Mouse (Mus musculus): ENCODE data around the gene Gca. TPM values are rescaled to one million over a fixed set of nuclear protein-coding genes. Genes with fewer than 3 reads are reported as not detected.

Gca gene
- polyA plus RNA-seq, 1 experiment from 2014 or later: 7.1 TPM

DNA sequence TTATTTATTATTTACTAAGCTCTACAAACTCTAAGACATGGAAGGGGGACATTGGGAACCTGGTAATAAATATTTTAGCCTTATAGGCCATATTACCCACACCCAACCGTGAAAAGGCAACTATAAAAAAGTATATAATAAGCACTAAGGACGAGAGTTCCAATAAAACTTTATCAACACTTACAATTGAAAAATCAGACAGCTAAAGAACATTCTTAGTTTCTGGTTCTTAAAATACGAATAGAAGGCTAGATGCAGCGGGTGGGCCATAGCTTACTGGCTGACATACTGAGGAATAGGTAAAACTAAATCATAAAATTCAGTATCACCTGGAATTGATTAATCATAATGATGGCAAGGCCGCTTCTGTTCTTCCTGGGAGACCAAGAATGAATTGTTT lies 19.2 kb upstream of the Gca start:
- H3K36me3 ChIP-seq (ENCODE audit: control insufficient read depth, insufficient read depth, low read length): no peaks in the 10 kb centered on the region
- 93% methylated on average over 5 of the region's 5 CpGs for WGBS
- H3K27ac ChIP-seq (ENCODE audit: low read depth, low read length): no peak overlapping the region
- peaks cover 13% of the 10 kb centered on the region; the same call in 1 of the 2 replicates for H3K4me1 ChIP-seq (ENCODE audit: control insufficient read depth, insufficient read depth, low read length)
- no peak for DNase-seq (ENCODE audit: low spot score)
- no peak overlapping the region for H3K4me3 ChIP-seq (ENCODE audit: low read depth, low read length)
- no peak for ATAC-seq
- H3K9ac ChIP-seq (ENCODE audit: low read length): no peak overlapping the region
- H3K4me2 ChIP-seq (ENCODE audit: low read length): no peak overlapping the region
- peaks cover 7% of the 10 kb centered on the region; the same call in 1 of the 2 replicates for H3K27me3 ChIP-seq (replicated peaks; ENCODE audit: control insufficient read depth, insufficient read depth, low read length)
- no peaks in the 10 kb centered on the region for H3K9me3 ChIP-seq (replicated peaks; ENCODE audit: control insufficient read depth, low read length)

DNA sequence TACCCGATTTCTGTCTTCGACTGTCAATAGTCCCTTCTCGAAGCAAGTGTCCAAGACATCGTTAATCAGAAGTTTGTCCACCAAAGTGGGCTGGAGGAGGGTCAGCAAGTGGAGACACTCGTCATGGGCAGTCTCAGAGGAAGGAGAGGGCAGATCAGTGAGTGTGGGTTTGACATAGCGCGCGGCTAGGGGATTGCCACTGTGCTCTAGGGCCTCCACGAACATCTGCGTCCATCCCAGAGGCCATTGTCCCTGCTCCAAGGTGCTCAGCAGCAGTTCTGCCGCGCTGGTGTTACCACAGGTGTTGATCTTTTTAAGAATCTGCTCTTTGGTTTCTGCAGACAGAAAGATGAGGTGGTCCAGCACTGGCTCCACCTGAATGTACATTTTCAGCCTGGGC lies 18.6 kb upstream of the Gca start:
- WGBS: 45% methylated on average over 12 of the region's 12 CpGs
- H3K4me3 ChIP-seq (ENCODE audit: low read depth, low read length): peak overlapping the region; percentile 40
- ATAC-seq: no peak; the same call in 1 of the 2 replicates
- peaks cover 7% of the 10 kb centered on the region; the same call in 1 of the 2 replicates for H3K27me3 ChIP-seq (replicated peaks; ENCODE audit: control insufficient read depth, insufficient read depth, low read length)
- H3K4me1 ChIP-seq (ENCODE audit: control insufficient read depth, insufficient read depth, low read length): peaks cover 13% of the 10 kb centered on the region; the same call in 1 of the 2 replicates
- H3K9ac ChIP-seq (ENCODE audit: low read length): no peak overlapping the region
- peak overlapping the region; percentile 77 for H3K4me2 ChIP-seq (ENCODE audit: low read length)
- H3K36me3 ChIP-seq (ENCODE audit: control insufficient read depth, insufficient read depth, low read length): no peaks in the 10 kb centered on the region
- no peak for DNase-seq (ENCODE audit: low spot score)
- H3K9me3 ChIP-seq (replicated peaks; ENCODE audit: control insufficient read depth, low read length): no peaks in the 10 kb centered on the region
- no peak overlapping the region for H3K27ac ChIP-seq (ENCODE audit: low read depth, low read length)

DNA sequence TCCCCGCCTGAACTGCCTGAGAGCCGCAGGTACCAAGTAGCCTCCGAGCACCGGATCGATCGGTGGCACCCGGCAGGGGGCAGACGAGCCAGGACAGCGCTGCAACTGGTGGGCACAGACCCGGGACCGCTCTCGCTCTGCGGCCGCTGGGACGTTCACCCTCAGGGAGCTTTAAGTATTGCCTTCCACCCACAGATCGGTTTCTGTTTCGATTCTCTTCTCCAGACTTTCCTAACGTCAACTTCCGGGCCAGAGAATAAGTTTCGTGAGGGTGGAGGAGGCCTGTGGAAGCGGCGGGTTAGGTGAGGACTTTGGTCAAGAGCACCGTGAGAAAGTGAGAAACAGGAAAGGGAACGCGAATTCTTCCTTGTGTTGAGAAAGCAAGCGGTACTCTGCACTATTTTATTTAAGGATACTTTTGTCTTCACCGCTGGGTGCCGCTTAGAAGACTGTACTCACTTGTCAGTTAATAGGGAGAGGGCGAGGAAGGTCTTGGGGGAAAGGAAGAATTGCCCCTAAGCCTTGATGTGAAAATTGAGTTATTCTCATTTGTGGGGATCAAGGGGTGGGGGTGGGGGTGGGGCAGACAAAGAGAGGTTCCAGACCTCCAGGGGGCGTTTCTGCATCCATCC lies 18.0 kb upstream of the Gca start, which contains the start of gene Ifih1:
Ifih1 (minus strand) TSS at position 242 of the 632 bp plus-strand sequence.
- H3K27me3 ChIP-seq (replicated peaks; ENCODE audit: control insufficient read depth, insufficient read depth, low read length): peaks cover 7% of the 10 kb centered on the region; the same call in 1 of the 2 replicates
- WGBS: under 1% methylated on average over 30 of the region's 30 CpGs
- peak within 1 kb of the TSS; percentile 40 for H3K4me3 ChIP-seq (ENCODE audit: low read depth, low read length)
- ATAC-seq (peak; percentile 90), DNase-seq (ENCODE audit: low spot score) (peak; percentile 69)
- peak within 1 kb of the TSS; percentile 55 for H3K9ac ChIP-seq (ENCODE audit: low read length)
- H3K27ac ChIP-seq (ENCODE audit: low read depth, low read length): no peak within 1 kb of the TSS
- H3K36me3 ChIP-seq (ENCODE audit: control insufficient read depth, insufficient read depth, low read length): no peaks in the 10 kb centered on the region
- peak within 1 kb of the TSS; percentile 77 for H3K4me2 ChIP-seq (ENCODE audit: low read length)
- peaks cover 13% of the 10 kb centered on the region; the same call in 1 of the 2 replicates for H3K4me1 ChIP-seq (ENCODE audit: control insufficient read depth, insufficient read depth, low read length)
- H3K9me3 ChIP-seq (replicated peaks; ENCODE audit: control insufficient read depth, low read length): no peaks in the 10 kb centered on the region

DNA sequence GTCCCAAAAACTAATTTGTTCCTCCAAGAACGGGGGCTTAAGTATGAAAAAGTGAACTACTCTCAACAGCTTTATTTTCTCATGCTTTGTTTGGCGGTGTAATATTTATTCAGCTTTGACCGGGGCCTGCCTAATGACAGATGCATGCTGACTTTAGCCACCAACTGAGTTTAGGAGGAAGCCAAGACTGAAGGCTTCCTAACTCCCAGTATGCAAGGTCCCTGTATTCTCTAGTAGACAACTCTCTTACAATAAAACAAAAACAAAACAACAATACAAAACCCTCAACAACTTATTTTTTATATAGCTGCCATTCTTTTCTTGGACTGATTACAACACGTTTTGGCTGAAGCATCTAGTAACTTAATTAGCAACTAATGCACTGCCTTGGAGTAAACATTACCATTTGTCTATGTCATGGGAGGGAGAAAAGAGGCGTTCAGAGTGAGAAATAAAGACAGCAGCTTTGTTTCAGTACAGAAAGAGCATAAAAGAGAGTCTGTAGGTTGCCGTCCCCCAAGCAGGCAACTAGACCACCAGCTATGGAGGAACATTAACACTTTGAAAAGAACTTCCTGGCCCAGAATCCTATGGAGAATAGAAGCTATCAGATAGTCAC lies 17.3 kb upstream of the Gca start:
- Histone ChIP-seq H3K9me3 (replicated peaks; ENCODE audit: control insufficient read depth, low read length) (no peaks in the 10 kb centered on the region), H3K4me1 (ENCODE audit: control insufficient read depth, insufficient read depth, low read length) (peaks cover 13% of the 10 kb centered on the region; the same call in 1 of the 2 replicates), H3K4me3 (ENCODE audit: low read depth, low read length) (peak overlapping the region; percentile 40), H3K27me3 (replicated peaks; ENCODE audit: control insufficient read depth, insufficient read depth, low read length) (peaks cover 7% of the 10 kb centered on the region; the same call in 1 of the 2 replicates), H3K36me3 (ENCODE audit: control insufficient read depth, insufficient read depth, low read length) (no peaks in the 10 kb centered on the region), H3K27ac (ENCODE audit: low read depth, low read length) (no peak overlapping the region), H3K4me2 (ENCODE audit: low read length) (peak overlapping the region; percentile 77), H3K9ac (ENCODE audit: low read length) (no peak overlapping the region; the same call in 1 of the 2 replicates)
- DNase-seq (ENCODE audit: low spot score) (peak; percentile 40), ATAC-seq (peak; percentile 38)
- 2% methylated on average over 6 of the region's 6 CpGs for WGBS

DNA sequence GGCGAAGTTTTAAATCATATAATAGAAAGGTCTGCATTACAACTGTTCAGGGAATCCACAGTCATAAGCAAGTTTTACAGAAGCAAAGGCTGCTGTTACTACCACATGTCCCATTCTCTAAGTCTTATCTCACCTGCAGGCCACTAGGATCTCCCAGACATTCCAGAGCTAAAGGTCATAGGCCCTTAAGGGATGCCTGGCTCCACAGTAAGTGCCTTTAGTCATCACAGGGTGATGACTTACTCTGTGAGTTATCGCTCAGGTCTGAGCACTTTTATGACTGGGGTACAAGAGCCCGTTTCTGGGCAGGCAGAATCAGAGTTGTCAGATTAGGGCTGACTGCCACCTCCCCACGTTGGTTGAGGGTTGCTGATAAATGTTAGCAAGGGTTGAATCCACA lies 12.2 kb upstream of the Gca start:
- H3K9ac ChIP-seq (ENCODE audit: low read length): no peak overlapping the region
- 85% methylated on average over 4 of the region's 4 CpGs for WGBS
- no peaks in the 10 kb centered on the region for H3K36me3 ChIP-seq (ENCODE audit: control insufficient read depth, insufficient read depth, low read length)
- no peak overlapping the region for H3K4me3 ChIP-seq (ENCODE audit: low read depth, low read length)
- no peaks in the 10 kb centered on the region for H3K9me3 ChIP-seq (replicated peaks; ENCODE audit: control insufficient read depth, low read length)
- peaks cover 4% of the 10 kb centered on the region; the same call in 1 of the 2 replicates for H3K4me1 ChIP-seq (ENCODE audit: control insufficient read depth, insufficient read depth, low read length)
- DNase-seq (ENCODE audit: low spot score): no peak
- H3K27ac ChIP-seq (ENCODE audit: low read depth, low read length): no peak overlapping the region
- no peak overlapping the region for H3K4me2 ChIP-seq (ENCODE audit: low read length)
- no peaks in the 10 kb centered on the region for H3K27me3 ChIP-seq (replicated peaks; ENCODE audit: control insufficient read depth, insufficient read depth, low read length)
- no peak for ATAC-seq

DNA sequence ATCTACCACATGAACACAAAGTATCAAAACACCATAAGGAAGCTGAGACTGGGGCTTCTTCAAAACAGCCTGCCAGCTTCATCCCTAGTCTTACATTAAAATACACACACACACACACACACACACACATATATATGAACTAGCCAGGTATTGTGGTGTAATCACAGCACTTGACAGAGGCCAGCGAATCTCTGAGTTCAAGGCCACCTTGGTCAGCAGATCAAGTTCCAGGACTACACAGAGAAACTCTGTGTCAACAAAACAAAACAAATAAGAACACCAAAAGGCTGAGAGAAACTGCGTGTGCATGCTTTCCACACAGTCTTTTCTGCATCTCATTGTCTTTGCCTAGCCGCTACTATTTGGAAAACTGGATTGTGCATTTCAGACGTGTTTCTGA lies 11.6 kb upstream of the Gca start:
- H3K27me3 ChIP-seq (replicated peaks; ENCODE audit: control insufficient read depth, insufficient read depth, low read length): no peaks in the 10 kb centered on the region
- peaks cover under 1% of the 10 kb centered on the region; the same call in 1 of the 2 replicates for H3K4me1 ChIP-seq (ENCODE audit: control insufficient read depth, insufficient read depth, low read length)
- H3K9me3 ChIP-seq (replicated peaks; ENCODE audit: control insufficient read depth, low read length): no peaks in the 10 kb centered on the region
- no peak overlapping the region for H3K9ac ChIP-seq (ENCODE audit: low read length)
- no peak overlapping the region for H3K4me2 ChIP-seq (ENCODE audit: low read length)
- 81% methylated on average over 4 of the region's 4 CpGs for WGBS
- H3K27ac ChIP-seq (ENCODE audit: low read depth, low read length): no peak overlapping the region
- no peak overlapping the region for H3K4me3 ChIP-seq (ENCODE audit: low read depth, low read length)
- ATAC-seq (no peak), DNase-seq (ENCODE audit: low spot score) (no peak)
- H3K36me3 ChIP-seq (ENCODE audit: control insufficient read depth, insufficient read depth, low read length): no peaks in the 10 kb centered on the region

DNA sequence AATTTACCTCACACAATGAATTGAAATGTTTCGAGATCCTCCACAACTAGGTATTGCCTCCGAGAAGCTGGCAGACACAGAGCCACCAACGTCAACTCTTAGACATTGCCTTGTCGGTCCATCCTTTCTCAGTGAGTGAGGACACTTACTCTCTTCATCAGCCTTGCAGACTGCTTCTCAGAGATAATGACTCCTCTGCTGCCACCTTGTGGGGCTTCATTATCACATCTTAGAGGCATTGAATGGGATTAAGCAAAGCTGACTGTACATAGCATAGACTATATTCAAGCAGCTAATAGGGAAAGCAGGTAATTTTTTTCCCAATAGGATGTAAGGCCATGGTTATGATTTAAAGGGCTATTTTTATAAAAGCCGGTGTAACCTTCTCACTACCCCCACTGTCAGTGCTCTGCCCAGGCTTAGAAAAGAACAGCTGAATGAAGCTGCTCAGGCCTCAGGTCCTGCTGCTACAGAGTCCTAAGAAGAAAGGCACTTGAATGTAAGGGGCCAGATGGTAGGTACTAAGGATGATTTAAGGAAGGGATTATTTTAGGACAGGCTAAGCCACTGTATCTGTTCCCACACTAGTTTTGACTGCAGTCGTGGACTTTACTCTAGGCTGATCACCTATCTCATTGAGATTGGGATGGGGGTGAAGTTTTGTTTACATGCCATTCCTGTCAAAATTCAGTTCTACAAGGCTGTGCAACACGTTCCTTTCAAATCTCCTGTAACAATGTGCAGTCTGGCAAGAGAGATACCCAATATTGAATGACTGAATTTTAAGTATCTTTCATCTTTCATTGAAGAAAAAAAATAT lies 9.4 kb upstream of the Gca start:
- no peaks in the 10 kb centered on the region for H3K9me3 ChIP-seq (replicated peaks; ENCODE audit: control insufficient read depth, low read length)
- H3K9ac ChIP-seq (ENCODE audit: low read length): no peak overlapping the region
- H3K36me3 ChIP-seq (ENCODE audit: control insufficient read depth, insufficient read depth, low read length): no peaks in the 10 kb centered on the region
- no peaks in the 10 kb centered on the region for H3K4me1 ChIP-seq (ENCODE audit: control insufficient read depth, insufficient read depth, low read length)
- H3K4me3 ChIP-seq (ENCODE audit: low read depth, low read length): no peak overlapping the region
- no peaks in the 10 kb centered on the region for H3K27me3 ChIP-seq (replicated peaks; ENCODE audit: control insufficient read depth, insufficient read depth, low read length)
- peak; percentile 85 for DNase-seq (ENCODE audit: low spot score)
- H3K27ac ChIP-seq (ENCODE audit: low read depth, low read length): no peak overlapping the region
- ATAC-seq: peak; percentile 86
- 47% methylated on average over 7 of the region's 7 CpGs for WGBS
- no peak overlapping the region for H3K4me2 ChIP-seq (ENCODE audit: low read length)

DNA sequence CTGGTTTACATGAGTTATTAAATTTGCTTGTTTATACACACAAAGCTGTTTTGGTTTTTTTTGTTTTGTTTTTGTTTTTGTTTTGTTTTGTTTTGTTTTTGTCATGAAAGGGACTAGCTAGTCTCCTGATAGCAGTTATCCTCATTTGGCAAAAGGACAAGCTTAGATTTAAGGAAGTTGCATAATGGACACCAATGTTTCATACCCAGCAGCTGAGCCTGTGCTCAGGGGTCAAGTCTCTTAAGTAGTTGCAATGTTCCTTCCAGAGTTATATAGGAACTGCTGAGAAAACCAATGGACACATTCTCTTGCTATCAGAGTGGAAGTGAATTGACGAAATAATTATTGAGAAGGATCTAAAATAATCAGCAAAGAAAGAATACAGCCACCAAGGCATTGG lies 8.0 kb upstream of the Gca start:
- no peaks in the 10 kb centered on the region for H3K4me1 ChIP-seq (ENCODE audit: control insufficient read depth, insufficient read depth, low read length)
- no peak overlapping the region for H3K4me3 ChIP-seq (ENCODE audit: low read depth, low read length)
- H3K36me3 ChIP-seq (ENCODE audit: control insufficient read depth, insufficient read depth, low read length): no peaks in the 10 kb centered on the region
- no peak overlapping the region for H3K9ac ChIP-seq (ENCODE audit: low read length)
- H3K27me3 ChIP-seq (replicated peaks; ENCODE audit: control insufficient read depth, insufficient read depth, low read length): no peaks in the 10 kb centered on the region
- DNase-seq (ENCODE audit: low spot score) (no peak), ATAC-seq (no peak)
- H3K4me2 ChIP-seq (ENCODE audit: low read length): no peak overlapping the region
- no peaks in the 10 kb centered on the region for H3K9me3 ChIP-seq (replicated peaks; ENCODE audit: control insufficient read depth, low read length)
- H3K27ac ChIP-seq (ENCODE audit: low read depth, low read length): no peak overlapping the region
- WGBS: 84% methylated on average over 1 of the region's 1 CpGs
